Mouse (Mus musculus) stomach, embryonic 14.5 days (tissue): ENCODE measurements around the gene Rgs7. TPM values are rescaled to one million over a fixed set of nuclear protein-coding genes. Genes with fewer than 3 reads are reported as not detected.

ENCODE experiments used
- ATAC-seq: fragments of 200-750 bp; cut with Nextera tagmentation; 2 replicates; pipeline ENCODE4 v1.8.0; 2017; ENCODE audit warnings: low read depth, moderate TSS enrichment; ENCODE audit not compliant: insufficient number of reproducible peaks, insufficient read depth, low FRiP score
- H3K27ac ChIP-seq: fragments of 300-500 bp; sonication (generic); 2 replicates; pipeline ENCODE4 v1.5.1; 2014; ENCODE audit warnings: mild to moderate bottlenecking, low read length, moderate library complexity, mixed read lengths
- H3K27me3 ChIP-seq: fragments of 300-500 bp; sonication (generic); 2 replicates; pipeline ENCODE4 v1.6.1; 2014; ENCODE audit warnings: low read length, control low read depth, mixed read lengths; ENCODE audit not compliant: control insufficient read depth, insufficient read depth
- H3K36me3 ChIP-seq: fragments of 300-500 bp; sonication (generic); 2 replicates; pipeline ENCODE4 v1.6.1; 2014; ENCODE audit warnings: mild to moderate bottlenecking, control low read depth, low read length, moderate library complexity, mixed read lengths; ENCODE audit not compliant: control insufficient read depth, insufficient read depth
- H3K4me1 ChIP-seq: fragments of 300-500 bp; sonication (generic); 2 replicates; pipeline ENCODE4 v1.6.1; 2014; ENCODE audit warnings: low read length, control low read depth, mixed read lengths; ENCODE audit not compliant: control insufficient read depth, insufficient read depth
- H3K4me2 ChIP-seq: fragments of 300-500 bp; sonication (generic); replicated peaks from 2 replicates; pipeline ENCODE4 v1.6.1; 2014; ENCODE audit warnings: low read depth, low read length, control low read depth
- H3K4me3 ChIP-seq: fragments of 300-500 bp; sonication (generic); 2 replicates; pipeline ENCODE4 v1.5.1; 2014; ENCODE audit warnings: low read depth, low read length, control low read depth
- H3K9ac ChIP-seq: fragments of 300-500 bp; sonication (generic); replicated peaks from 2 replicates; pipeline ENCODE4 v1.6.1; 2014; ENCODE audit warnings: low read depth, mild to moderate bottlenecking, control low read depth, low read length, moderate library complexity, mixed read lengths
- H3K9me3 ChIP-seq: fragments of 300-500 bp; sonication (generic); 2 replicates; pipeline ENCODE4 v1.6.1; 2016; ENCODE audit warnings: low read depth, low read length, control low read depth; ENCODE audit not compliant: control insufficient read depth
- WGBS: fragments of 180-500 bp; shearing (Covaris S2); extraction: QIAGEN DNeasy Blood & Tissue Kit; methylation state at CpG from one replicate; pipeline ENCODE4 v1.1.7; 2014; 5-methylcytosine and 5-hydroxymethylcytosine counted together
- polyA plus RNA-seq: library from polyadenylated mRNA; unstranded; fragments of >200 nt; fragmentation: Nextera tagmentation; extraction: Ambion mirVana; gene quantifications from 2 replicates; pipeline ENCODE4 v1.2.1, GENCODE M21; 2014

The Rgs7 gene
- polyA plus RNA-seq, 1 experiment from 2014 or later = 2.1 TPM

DNA sequence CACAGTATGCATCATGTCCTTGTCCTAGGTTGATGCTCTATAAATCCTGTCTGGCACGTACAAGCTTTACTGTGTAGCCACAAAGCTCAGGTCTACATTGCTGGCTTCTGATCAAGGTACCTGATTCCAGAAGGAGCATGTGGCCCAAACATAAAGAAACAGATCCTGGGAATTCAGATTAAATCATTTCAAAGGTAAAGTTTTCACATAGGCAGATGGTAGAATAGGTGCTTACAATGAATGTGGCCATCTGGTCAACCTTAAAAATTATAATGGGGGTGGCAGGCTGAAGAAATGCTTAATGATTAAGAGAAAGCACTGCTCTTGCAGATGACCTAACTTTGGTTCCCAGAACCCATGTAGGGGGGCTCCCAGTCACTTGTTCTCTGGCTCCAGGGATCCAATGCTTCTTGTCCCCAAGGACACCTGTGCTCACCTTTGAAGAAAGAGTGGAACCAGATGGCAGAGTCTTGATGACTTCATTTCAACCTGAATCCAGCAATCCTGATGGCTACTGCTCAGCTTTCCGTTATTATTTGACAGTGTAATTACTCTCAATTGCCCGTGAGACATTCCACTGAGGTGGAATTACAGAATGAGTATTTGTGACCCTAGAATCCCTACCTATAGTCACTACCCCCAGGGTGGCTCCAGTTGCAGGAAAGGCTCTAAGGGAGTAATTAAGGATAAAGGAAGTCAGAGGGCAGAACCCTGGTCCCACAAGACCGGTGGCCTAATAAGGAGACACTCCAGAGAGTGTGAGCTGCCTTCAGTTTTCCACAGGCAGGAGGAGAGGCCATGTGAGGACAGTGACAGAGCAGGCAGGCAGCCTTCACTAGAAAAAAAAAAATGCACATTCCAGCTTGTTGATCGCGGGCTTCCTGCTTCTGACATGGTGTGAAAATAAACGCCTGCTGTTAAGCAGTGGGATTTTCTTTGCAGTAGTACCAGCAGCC lies 132.6 kb downstream of the Rgs7 start:
- ATAC-seq = no peak
- WGBS = 42% methylated on average over 7 of the region's 7 CpGs
- H3K36me3 ChIP-seq = no peaks in the 10 kb centered on the region

DNA sequence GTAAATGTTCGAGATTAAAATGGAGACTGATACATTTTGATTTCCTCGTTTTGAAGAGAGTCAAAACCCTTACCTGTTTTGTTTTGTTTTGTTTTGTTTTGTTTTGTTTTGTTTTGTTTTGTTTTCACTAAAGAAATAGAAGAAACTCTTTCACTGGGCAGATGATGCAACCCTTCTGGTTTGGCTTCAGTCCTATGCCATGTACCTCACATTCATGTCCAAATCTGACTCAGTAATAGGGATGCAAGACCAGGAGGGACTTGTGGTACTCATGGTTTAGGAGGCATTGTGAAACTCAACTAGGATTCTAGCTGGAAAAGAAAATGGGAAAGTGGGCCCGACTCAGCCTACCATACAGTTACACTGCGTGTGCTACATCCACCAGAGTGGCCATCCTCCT lies 139.4 kb downstream of the Rgs7 start:
- no peaks in the 10 kb centered on the region for H3K4me1 ChIP-seq
- H3K4me2 ChIP-seq = no peak overlapping the region
- no peak overlapping the region for H3K9ac ChIP-seq
- H3K4me3 ChIP-seq = no peak overlapping the region
- H3K27ac ChIP-seq = no peak overlapping the region
- WGBS = 86% methylated on average over 4 of the region's 4 CpGs
- no peaks in the 10 kb centered on the region for H3K9me3 ChIP-seq
- no peaks in the 10 kb centered on the region for H3K27me3 ChIP-seq
- ATAC-seq = no peak
- H3K36me3 ChIP-seq = no peaks in the 10 kb centered on the region

More for the DNA sequence above, 132.6 kb downstream of the Rgs7 start:
- no peak overlapping the region for H3K4me3 ChIP-seq
- H3K27me3 ChIP-seq = no peaks in the 10 kb centered on the region
- H3K4me1 ChIP-seq = no peaks in the 10 kb centered on the region
- H3K9ac ChIP-seq = no peak overlapping the region
- H3K27ac ChIP-seq = no peak overlapping the region
- no peak overlapping the region for H3K4me2 ChIP-seq
- no peaks in the 10 kb centered on the region for H3K9me3 ChIP-seq

DNA sequence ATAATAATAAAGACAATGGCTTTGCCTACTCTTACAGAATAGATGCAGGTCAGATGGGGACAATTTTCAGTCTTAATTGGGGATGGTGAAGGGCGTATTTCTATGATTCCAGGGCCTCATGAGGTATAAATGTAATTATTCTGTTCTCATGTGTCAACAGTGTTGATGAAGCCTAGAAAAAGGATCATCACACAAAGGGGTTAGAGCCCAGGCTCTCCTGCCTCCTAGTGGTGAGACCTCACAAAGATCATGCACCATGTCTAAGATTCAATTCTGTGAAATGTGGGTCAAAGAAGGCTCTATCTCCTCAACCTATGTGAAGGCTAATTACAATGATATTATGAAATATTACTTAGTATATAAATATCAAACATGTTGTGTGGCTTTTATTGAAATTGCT lies 146.1 kb downstream of the Rgs7 start:
- H3K9me3 ChIP-seq = no peaks in the 10 kb centered on the region
- WGBS = 85% methylated on average over 1 of the region's 1 CpGs
- H3K27me3 ChIP-seq = no peaks in the 10 kb centered on the region

DNA sequence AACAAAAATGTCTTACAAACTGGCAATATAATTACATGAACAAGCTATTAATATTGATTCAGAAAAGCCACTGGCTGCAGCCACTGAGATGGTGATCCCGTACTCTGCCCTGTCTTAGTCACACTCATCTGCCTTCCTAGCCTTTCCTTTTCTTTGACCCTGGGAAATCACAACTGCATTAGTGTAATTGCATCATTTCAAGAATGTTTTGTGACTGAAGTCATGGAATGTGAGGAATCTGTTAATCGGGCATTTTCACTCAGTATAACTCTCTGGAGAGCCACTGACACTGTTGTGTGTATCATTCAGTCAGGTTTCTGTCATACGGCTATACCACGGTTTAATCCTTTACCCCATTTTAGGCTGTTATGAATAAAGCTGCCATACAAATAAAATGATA lies 156.1 kb downstream of the Rgs7 start:
- no peaks in the 10 kb centered on the region for H3K9me3 ChIP-seq
- H3K4me2 ChIP-seq = no peak overlapping the region
- H3K4me3 ChIP-seq = no peak overlapping the region
- 66% methylated on average over 4 of the region's 4 CpGs for WGBS
- H3K27ac ChIP-seq = no peak overlapping the region
- H3K9ac ChIP-seq = no peak overlapping the region
- ATAC-seq = no peak
- H3K27me3 ChIP-seq = no peaks in the 10 kb centered on the region
- no peaks in the 10 kb centered on the region for H3K4me1 ChIP-seq
- no peaks in the 10 kb centered on the region for H3K36me3 ChIP-seq

More for the DNA sequence above, 146.1 kb downstream of the Rgs7 start:
- ATAC-seq = no peak
- H3K4me2 ChIP-seq = no peak overlapping the region
- no peak overlapping the region for H3K9ac ChIP-seq
- H3K27ac ChIP-seq = no peak overlapping the region
- H3K4me1 ChIP-seq = no peaks in the 10 kb centered on the region
- H3K4me3 ChIP-seq = no peak overlapping the region
- H3K36me3 ChIP-seq = no peaks in the 10 kb centered on the region

DNA sequence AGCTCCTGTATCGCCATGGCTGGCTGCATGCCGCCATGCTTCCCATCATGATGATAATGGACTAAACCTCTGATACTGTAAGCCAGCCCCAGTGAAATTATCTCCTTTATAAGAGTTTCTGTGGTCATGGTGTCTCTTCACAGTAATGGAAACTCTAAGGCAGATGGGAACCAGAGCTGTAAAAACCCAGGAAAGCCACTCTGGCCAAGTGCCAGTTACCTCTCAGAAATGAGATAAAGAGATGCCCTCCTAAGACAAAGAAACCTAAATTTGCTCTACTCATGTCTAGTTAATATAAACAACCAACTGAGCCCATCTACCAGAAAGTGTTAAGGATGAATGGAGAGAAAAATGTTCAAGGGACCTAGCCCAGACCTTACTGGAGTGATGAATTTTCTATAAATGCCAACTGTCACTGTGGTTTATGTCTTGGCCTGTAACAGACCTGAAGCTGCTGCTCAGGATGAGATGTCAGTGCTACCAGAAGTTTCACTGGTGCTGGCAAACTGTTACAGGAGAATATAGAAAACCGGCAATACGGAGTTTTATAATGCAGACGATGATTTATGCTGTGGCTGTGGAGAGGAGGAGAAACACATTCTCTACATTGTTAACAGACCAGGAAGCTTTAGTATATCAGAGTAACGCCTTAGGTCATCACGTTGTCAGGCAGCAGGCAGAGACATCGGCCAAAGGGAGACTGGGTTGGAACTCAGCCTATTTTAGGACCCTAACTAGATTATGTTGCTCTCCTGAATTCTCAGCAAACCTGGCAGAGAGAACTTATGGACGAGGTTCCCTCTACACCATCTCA lies 159.1 kb downstream of the Rgs7 start:
- Histone ChIP-seq H3K9ac (no peak overlapping the region), H3K4me2 (no peak overlapping the region), H3K27me3 (no peaks in the 10 kb centered on the region), H3K27ac (no peak overlapping the region), H3K36me3 (no peaks in the 10 kb centered on the region), H3K9me3 (no peaks in the 10 kb centered on the region), H3K4me3 (no peak overlapping the region), H3K4me1 (no peaks in the 10 kb centered on the region)
- ATAC-seq = no peak
- WGBS = 46% methylated on average over 9 of the region's 9 CpGs

DNA sequence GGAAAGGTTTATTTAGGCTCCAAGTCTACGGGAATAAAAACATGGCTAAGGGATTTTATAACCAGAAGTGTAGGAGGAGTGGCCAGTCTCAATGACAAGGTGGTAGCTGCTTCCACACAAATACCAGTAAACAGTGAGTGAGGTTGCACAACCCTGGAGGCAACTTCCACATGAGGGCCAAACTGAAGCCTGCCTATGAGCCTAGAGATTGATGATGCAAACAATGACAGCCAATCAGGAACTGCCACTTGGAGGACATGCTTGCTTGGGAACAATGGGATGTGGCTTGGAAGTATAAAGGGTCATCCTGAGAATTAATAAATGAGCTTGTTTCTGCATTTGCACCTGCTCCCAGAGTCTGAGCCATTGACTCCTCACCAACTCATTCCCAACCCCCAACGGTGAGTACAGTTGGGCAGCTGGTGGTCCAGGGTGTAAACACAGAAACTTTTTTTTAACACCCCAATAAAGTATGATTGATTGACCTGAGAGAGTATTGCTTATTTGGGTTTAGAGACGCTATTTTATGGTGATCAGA lies 162.3 kb downstream of the Rgs7 start:
- Histone ChIP-seq H3K27ac (no peak overlapping the region), H3K9ac (no peak overlapping the region), H3K9me3 (no peaks in the 10 kb centered on the region), H3K4me2 (no peak overlapping the region), H3K27me3 (no peaks in the 10 kb centered on the region), H3K4me3 (no peak overlapping the region), H3K36me3 (no peaks in the 10 kb centered on the region), H3K4me1 (no peaks in the 10 kb centered on the region)
- no peak for ATAC-seq
- 65% methylated on average over 3 of the region's 3 CpGs for WGBS

DNA sequence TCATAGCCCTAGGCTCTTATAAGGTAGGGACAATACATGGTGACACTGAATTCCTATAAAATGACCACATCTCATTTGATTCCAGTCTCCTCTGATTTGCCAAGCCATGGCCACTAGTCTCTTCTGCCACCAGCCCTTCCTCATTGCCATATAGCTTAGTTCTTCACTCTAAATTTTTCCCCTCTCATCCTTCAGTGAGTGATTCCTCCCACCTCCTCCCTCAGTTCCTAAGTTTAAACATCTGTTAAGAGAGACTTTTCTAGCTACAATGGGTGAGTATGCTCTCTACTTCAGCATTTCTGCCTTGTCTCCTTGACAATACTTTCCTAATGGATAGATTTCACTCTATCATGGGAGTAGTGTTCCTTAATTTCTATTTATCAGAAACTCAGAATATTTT lies 169.5 kb downstream of the Rgs7 start:
- H3K9me3 ChIP-seq = no peaks in the 10 kb centered on the region
- no peaks in the 10 kb centered on the region for H3K36me3 ChIP-seq
- ATAC-seq = no peak
- H3K27ac ChIP-seq = no peak overlapping the region
- H3K4me1 ChIP-seq = no peaks in the 10 kb centered on the region
- H3K27me3 ChIP-seq = no peaks in the 10 kb centered on the region
- H3K9ac ChIP-seq = no peak overlapping the region
- no peak overlapping the region for H3K4me2 ChIP-seq
- H3K4me3 ChIP-seq = no peak overlapping the region

DNA sequence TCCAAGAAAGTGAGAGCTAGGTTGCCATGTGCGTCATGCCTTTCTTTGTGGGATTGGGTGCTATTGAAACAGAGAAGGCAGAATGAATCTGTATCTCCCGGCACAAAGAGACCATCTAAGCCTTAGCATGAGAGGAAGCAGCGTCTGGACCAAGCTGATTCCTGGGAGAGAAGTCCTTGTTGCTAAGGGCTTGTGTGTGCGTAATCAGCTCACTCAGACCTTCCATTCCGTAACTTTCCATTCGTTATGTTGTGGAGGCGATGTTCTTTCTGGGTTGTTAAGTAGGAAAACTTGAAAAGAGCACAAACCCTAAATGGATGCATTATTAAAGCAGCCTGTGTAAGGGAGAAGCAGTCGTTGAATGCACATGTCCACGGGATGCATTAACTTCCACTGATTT lies 173.1 kb downstream of the Rgs7 start:
- ATAC-seq = no peak
- WGBS = 87% methylated on average over 9 of the region's 9 CpGs
- no peaks in the 10 kb centered on the region for H3K36me3 ChIP-seq

More for the DNA sequence above, 173.1 kb downstream of the Rgs7 start:
- Histone ChIP-seq H3K9me3 (no peaks in the 10 kb centered on the region), H3K4me2 (no peak overlapping the region), H3K27ac (no peak overlapping the region), H3K4me3 (no peak overlapping the region), H3K4me1 (no peaks in the 10 kb centered on the region), H3K9ac (no peak overlapping the region), H3K27me3 (no peaks in the 10 kb centered on the region)
